Mouse (Mus musculus) ovary, postnatal 14 days (tissue): Measurements from ENCODE around the gene Slc44a3.
"Not testable (repeated sequence)": the region's sequence is repeated elsewhere in the genome, so short reads cannot be mapped to it uniquely, and the experiment has no call there.

Source experiments
- DNase-seq: peaks from one replicate; pipeline ENCODE4 v3.0.0; 2022; ENCODE audit warnings: low spot score

The Slc44a3 gene

DNA sequence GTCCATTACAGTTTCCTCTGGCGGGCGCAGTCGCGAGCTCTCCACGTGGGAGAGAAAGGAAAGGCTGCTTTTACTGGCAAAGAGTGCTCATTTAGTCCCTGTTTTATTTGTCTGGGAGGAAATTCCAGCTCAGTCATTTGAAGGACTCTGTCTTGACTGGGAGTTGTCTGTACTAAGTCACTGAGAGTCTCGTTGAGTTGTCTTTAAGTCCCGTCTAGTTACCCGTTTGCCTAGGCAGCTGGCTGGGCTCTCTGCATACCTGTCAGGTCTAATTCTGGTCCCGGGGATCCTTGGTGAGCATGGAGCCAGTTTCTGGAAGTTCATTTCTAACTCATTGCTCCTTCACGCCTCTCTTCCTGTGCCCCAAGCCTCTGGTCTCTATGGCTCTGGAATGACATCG is 20.5 kb upstream of the Slc44a3 start:
- no peak for DNase-seq

DNA sequence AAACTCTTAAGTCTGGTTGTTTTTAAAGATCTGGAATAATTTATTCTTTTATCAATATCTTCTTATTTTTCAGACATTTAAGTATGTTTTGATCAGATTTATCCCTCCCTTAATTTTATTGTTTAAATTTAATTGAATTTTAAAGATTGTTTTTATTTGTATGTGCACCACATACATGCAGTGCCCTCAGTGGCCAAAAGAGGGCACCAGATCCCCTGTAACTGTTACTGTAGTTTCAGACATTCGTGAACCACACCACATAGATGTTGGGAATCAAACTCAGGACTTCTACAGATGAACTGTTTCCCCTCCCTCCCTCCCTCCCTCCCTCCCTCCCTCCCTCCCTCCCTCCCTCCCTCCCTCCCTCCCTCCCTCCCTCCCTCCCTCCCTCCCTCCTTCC is 18.2 kb upstream of the Slc44a3 start:
- peak; percentile 62 for DNase-seq

DNA sequence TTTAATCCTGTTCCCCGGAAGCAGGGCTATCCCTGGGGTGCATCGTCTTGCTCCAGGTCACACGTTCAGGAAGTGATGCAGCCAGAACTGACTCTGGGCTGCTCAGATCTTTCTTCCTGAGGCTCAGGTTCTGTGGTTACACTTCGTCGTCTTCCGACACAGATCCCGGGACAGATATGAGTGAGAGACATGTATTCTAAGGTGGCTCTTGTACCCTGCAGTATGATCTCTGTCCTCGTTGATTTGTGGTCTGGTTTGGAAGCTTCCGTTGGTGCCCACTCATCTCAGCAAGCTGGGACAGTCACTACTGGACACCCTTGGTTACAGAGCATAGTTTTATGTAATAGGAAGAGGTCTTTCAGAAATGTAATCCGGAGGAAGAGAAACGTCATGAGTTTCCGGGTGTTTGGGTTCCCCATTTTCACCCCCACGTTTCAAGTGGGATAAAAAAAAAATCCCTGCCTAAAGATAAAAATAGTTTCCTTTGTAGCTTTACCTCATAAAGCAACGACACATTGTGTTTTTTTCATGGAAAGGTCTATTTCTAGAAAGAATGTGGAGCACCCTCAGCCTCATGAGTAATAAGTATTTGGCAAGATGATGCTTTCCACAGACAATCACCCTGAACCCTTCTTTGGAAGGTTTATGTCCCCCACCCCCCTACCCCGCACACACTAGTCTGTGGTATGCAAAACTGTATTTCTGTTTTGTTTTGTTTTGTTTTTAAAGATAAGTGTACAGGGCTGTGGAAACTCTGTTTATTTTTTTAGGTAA is 15.8 kb upstream of the Slc44a3 start:
- DNase-seq: no peak

DNA sequence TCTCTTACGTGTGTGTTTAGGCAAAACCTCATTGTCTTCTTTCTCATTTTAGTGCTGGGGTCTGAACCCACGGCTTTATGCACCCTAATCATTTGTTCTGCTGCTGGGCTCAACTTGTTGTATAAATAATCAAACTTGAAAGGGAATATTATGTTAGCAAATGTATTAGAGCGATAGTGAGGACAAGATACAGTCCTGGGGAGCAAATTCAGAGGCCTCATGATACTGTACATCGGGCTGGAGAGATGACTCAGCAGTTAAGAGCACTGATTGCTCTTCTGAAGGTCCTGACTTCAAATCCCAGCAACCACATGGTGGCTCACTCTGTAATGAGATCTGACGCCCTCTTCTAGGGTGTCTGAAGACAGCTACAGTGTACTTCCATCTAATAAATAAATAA is 8.4 kb upstream of the Slc44a3 start:
- DNase-seq: no peak

DNA sequence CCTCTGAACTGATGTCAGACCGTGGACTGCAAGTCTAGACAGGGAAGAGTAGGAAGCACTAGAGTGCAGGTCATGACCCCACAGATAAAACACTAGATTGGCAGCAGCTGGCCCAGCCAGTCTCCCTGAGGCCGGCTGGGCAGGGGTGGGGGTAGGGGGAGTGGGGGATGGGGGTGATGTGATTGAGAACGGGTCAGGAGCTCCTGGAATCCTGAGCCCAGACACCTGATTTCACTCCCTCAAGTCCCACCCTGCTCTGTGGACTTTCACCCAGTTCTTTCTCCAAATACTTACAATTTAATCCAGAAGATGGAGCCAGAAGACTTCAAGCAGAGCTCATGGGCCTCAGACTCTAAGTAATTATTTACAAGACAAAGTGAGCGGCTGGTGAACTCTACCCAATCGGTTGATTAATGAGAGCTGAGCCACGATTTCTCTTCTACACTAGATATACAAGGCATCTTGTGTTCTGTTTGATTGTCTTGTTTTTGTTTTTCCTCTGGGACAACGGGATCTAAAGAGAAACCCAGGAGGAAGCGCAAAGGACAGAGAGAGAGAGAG is 7.7 kb upstream of the Slc44a3 start:
- DNase-seq: no peak

DNA sequence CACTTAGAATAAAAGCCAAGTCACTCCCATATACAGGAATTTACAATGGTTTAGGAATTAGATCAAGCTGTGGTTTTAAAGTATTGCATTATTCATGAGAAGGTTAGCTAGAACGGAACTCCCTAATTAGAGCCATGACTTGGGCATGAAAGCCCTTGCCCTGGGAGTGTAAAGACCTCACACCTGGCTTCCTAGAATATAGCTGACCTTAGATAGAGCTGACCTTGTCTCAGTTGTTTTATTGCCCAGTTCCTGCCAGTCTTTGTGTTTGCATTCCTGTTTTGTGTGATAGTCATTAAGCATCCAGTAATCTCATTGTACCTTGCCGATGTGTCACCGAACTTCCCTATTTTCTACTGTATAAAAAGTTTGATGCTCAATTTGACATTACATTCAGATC is 6.6 kb upstream of the Slc44a3 start:
- not testable (repeated sequence) for DNase-seq

DNA sequence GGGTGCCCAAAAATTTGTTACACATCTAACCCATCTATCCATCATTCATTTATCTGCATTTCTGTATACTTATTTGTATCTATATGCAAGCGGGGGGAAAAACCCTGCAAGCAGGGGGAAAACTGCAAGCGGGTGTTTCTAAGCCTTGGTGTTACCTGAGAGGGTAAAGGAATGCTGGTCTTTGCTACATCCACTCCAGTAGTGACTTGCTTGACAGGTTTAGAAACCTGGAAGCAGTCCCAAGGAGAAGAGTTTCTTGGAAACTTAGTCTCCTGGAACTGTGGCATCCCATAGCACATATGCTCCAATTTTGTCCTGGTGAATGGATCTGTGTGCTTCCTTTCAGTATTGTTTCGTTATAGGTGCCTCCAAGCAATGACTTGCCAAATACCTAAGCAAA is 5.8 kb upstream of the Slc44a3 start:
- no peak for DNase-seq

DNA sequence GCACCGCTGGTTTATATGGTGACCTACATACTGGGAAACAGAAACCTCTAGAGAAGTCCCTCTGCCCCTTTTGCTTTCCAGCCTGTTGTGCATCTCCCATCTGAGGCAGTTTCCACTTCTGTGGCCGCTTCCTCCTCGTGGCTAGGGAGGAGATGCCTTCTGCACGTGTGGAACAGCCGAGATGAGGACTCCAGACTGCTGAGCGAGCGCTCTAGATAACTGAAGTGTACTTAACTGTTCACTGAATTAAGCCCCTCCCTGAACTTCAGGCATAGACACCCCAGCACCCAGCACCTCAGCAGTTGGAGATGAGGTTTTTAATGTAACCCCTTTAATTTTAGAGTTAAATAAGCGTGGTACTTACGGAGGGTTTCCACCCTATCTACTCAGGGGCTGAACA is 4.6 kb upstream of the Slc44a3 start:
- DNase-seq: no peak

DNA sequence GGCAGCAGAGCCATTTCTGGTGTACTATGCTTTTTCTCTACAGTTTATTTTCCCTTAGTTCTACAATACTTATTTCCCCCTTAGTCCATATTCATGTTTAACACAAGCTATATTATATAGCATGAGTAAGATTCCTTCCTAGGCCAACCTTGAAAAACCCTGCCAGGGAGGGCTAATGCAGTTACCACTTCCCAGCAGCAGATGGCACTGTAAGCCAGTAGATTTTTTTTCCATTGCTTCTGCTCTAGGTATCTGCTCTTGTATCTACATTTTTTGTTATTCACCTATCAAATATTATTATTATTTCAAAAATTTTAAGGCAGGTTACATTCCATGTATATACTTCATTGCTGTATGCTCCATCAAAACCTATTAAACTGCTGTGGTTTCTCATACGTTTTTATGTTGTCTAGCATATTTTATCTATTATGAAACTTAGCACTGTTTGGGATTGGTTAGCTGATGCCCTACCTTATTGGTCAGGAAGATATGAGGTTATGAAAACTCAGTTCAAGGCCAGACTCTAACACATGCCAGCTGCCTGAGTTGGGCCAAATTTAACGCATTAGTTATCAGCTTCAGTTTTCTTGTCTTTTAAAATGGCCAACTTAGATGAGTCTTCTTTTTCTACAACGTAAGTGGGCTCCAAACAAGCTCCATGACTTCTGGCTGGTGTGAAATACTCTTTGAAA is 3.8 kb upstream of the Slc44a3 start:
- DNase-seq: no peak

DNA sequence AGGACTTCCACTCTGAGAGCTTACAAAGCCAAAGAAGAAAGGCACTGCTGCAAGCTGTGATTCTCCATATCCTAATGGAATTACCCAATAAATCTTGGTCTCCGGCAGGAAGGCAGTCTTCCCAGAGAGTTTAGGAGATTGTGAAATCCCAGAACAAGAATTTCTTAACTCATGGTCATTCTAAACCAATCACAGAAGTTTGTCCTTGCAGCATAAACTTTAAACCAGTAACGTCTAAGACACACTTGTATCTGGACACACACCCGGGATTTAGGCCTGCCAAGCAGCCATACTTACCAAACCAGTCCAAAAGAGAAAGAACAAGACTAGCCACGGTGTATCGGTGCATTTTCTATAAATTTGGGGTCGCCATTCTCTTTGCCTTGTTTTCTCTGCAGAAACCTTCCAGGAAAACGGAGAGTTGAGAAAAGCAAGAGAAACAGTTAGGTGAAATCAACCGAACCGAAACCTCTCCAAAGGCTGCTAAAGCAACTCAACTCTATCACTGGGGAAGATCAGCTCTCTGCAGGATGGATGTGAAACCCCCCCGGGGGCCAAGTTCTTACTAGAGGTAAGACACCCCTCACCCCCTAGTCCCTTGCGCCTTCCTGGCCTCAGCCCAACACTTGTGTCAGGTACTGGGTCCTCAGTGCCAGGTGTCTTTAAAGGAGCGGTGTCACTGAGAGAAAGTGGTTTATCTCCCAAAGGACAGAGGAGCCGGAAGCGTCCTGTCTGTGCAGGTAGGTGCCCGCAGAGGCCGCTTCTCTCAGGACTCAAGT is 645 bp downstream of the Slc44a3 start:
- DNase-seq: no peak

DNA sequence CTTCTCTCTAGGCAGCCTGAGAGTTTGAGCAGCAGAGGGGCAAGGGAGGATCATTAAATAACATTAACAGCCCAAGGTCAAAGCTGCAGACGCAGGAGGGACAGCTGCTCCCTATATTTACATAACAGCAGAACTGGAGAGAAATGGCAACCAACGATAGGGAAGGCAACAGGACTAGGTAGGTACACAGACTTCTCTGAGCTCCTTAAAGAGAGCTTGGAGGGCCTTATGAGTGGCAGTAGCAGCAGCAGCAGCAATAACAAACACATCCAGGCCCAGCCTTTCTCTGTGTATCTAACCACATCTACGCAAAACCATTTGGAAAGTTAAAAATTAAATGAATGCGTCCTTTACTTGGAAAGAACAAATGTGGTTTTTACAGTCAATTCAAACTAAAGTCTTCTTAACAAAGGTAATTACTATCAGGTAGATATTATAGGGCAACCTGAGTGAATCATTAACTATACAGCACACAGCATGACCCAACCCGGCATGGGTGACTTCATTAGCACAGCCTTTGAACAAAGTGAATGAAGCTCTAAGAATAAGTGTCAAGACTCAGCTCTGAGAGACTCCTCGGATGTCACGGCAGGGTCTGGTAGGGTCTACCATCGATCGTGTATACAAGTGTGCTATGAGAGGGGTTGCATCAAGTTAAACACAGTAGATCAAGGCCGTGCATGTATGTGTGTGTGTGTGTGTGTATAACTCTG is 1.5 kb downstream of the Slc44a3 start:
- no peak for DNase-seq

DNA sequence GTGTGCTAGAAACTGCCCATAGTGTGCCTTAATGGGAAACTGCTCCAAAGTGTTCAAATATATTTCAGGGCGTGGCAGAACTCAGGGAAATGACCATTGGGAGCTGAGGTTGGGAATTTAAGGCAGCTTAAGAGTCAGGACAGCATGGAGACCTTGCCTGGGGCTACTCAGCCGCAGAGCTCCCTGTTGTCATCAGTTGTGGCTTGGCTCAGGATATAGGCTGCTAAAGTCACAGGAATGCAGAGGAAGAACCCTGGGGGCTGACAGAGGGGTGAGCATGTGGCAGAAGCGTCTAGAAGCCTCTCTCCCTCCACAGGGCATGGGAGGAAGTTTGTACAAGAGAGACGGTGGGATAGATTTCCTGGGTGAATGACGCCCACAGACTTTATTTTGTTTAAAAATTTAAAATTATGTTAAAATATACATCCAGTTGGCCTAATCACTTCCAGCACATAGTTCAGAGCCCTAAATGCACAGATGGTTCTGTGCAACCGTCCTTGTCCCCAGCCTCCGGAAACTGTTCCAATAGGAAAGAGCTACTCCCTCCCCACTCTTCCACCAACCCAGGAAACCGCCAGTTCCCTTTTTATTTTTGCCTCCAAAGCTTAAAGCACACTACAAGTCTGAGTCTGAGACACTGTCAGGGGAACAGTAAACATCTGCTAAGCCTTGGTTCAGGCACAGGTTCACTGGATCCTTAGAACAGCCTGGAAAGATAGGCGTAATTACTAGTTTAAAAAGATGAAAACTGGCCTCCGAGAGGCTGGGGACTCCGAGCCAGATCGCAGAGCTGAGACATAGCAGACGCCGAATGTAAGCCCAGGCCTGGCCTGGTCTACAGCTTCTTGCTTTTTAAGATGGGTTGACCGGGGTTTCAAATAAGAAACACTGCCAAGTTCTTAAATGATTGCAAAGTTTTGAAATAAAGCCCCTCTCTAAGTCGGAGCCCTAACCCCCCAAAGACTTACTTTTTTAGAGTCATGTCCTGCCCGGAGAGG is 5.8 kb downstream of the Slc44a3 start:
- DNase-seq: no peak

DNA sequence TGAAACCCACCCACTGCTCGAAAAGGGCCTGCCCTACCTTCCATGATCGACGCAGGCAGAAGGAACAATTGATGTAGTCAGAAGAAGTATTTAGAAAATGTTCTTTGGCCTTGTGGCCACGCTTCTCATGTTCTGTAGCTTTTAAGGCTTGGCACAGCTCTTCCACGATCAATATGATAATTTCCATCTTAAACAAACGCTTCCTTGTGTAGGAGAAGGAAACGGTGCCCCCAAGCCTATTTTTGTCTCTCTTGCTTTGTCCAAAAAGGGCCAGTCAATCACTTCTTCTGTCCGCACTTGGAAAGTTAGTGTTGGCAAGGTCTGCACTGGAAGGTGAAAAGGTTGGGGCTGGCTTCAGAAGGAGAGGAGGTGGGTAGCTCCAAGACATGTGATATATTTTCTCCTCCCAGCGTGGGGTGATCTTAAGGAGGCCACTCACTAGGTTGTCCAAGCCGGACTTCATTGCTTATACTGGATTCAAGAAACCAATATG is 10.5 kb downstream of the Slc44a3 start:
- DNase-seq: no peak

DNA sequence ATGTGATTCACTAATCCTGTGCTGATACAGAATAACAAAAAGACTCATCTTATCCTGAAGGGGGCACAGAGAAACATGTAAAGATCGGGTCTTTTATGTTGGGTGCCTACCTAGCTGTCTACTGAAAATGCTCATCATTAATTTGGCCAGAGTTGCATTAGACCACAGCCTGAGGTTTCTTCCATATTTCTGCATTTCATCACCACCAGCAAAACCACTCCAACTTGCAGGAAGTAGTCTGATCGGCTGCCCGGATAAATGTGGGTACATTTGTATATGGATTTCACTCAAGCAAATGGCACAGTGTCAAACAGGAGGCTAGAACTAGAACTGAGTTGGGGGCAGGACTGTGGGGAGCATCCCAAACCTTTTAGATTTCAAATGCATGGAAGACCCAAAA is 11.1 kb downstream of the Slc44a3 start:
- no peak for DNase-seq

DNA sequence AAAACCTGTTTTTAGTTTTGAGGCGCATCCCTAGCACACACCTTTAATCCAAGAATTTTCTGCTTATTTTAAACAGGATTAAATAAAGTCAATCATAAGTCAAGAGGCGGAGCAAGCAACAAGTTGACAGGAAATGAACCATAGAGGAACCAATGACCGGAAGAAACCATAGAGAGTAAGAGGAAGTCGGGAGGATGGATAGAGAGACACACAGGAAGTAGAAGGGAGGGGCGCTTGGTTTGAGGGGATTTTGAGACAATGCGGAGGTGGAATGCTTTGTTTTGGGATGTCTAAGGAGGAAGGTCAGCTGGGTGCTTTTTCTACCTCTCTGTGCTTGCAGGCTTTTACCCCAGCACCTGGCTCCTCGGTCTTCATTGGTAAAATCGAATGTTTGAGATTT is 15.2 kb downstream of the Slc44a3 start:
- DNase-seq: no peak

DNA sequence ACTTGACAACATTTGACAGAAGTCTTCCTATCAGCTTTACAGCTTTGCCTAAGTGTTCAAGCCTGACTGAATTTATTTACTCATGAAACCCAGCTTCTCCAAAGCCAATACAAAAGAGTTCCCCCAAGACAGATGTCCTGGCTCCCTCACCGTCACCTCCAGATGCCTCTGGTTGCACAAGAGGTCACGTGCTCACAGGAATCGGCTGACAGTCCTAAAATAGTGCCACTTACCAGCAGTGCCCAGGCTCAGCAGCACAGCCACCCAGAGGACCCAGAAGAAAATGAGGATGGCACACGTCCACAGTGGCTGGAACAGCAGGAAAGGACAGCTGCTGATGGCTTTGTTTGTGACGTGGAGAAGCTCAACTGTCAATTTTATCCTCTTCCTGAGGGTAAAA is 23.1 kb downstream of the Slc44a3 start:
- no peak for DNase-seq

DNA sequence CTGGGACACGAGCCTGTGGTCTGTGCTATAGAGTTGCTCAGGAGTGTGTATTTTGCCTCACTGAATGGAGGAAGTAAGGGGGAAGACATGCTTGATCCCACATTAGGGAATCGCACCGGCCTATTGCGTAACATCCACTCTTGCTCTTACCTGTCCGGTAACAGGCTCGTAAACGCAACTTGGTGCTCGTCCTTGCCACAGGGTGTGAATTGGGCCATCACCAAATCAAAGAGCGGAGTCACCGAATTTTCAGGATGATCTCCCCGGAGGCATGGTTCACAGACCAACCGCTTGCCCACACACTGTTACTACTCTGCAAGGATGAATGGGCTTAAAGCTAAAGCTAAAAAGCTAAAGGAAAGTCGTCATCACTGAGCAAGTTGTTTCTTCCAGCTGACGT is 24.5 kb downstream of the Slc44a3 start:
- no peak for DNase-seq

DNA sequence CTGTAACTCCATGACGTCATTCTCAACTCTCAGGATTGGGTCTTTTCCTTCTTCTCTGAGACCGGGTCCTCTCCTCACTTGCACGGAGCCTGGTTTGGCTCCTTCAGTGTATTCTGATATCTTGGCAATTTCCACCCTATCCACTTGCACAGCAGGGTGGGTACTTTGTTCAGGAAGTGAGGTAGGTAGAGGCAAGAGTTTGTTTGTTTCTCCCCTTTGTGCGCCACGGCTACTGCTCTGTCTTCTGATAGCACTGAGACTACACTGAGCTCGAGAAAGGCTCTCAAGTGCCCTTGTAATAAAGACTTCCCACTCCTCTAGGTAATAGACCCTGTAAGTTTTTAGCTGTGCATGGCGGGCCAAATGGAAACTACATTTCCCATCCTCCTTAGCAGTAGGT is 25.4 kb downstream of the Slc44a3 start:
- DNase-seq: no peak

DNA sequence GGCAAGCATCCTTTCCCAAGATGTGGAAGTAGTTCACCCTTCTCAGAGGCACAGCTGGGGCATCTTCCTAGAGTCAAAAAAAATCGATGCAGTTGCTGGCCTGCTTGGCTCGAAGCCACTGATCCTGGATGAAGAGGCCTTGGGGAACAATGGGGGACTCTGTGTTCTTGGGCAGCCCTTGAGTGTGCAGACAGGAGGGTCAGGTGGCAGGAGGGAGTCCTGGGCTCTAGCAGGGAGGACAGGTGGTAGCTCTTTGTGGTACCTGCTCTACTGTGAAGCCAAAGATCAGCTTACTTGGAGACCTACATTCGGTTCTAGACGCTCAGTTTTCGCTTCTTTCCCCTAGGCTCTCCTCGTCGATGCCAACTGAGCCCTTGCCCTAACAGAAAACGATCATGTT is 26.0 kb downstream of the Slc44a3 start:
- no peak for DNase-seq

DNA sequence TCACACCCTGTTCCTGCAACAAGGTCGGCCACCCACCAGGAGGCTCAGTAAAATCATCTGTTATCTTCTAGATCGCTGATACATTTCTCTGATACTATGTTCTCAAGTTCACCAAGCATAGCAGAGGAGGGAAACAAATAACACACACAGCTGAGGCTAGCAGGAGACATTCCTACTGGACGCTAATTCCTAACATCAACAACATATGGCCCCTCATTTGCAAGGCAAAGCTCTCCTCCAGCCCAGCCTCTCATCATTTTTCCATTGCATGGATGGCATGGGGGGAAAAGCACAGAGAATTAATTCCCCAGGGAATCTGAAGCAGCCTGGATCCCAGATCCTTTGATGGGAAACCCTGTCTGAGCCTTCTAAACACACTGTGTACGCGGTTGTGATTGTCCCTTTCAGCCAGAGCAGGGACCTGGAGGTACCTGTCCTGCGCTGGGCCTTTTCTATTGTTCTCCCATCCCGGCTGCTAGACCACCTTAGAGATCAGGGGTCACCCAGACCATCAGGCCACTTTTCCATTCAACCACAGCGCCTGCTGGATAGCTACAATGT is 27.2 kb downstream of the Slc44a3 start:
- DNase-seq: no peak
